Mouse (Mus musculus) c-Kit-positive CD71-positive TER-119-negative erythroid progenitor cells, embryonic 14.5 days (primary cell): ENCODE measurements around the gene Qrfpr.

Experiments used
- DNase-seq: peaks from one replicate; pipeline ENCODE4 v3.0.0-alpha.2; 2013; ENCODE audit warnings: low read depth

Qrfpr gene

DNA sequence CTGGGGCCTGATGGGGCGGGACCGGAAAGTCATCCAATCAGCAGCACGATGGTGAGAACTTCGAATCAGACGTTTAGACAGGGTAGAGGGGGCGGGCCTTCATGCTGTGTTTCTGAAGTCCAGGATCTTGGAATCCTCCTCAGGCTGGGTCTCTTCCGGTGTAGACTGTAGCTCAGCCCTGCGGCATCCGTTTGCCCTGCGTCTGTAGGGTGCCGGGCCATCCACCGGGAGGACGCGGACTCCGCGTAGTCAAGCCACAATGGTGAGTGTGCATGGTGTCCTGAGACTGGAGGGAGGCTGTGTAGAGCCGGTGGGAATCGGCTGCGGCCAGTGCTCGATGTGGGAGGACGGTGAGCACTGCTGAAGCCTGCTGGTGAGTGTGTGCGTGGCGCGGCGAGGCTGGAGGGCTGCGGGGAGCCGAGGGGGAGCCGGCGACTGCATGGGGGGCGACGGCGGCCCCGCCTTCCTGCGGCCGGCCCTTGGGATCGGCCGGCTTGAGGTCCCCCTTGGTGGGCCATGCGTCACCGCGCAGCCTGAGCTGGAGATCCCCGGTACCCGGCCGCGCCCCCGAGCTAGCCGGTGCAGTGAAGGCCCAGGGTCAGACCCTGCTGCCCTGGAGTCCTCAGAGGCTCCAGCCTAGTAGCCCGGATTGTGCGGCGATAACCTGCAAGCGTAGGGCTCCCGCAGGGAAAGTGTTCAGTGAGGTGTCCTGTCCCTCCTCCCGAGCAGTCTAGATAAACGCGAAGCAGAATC, 71.0 kb downstream of the Qrfpr start, which contains the start of gene D3Ertd254e:
Gene D3Ertd254e (plus strand): TSS at position 84 of the 753 bp plus-strand sequence.
- peak; percentile 80 for DNase-seq

DNA sequence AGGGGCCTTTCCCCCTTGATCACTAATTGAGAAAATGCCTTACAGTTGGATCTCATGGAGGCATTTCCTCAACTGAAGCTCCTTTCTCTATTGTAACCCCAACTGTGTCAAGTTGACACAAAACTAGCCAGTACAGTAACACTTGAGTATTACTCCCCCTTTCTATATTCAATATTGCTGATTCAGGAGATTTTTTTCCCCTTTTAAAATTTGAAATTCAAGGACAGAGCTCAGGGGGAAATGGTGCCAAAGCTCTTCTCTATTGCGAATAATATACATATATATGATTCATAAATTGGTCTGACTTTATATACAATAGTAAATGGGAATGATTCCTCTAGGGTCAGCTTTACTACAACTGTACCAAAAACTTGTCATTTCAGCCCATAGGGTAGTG, 71.6 kb downstream of the Qrfpr start:
- DNase-seq: no peak

DNA sequence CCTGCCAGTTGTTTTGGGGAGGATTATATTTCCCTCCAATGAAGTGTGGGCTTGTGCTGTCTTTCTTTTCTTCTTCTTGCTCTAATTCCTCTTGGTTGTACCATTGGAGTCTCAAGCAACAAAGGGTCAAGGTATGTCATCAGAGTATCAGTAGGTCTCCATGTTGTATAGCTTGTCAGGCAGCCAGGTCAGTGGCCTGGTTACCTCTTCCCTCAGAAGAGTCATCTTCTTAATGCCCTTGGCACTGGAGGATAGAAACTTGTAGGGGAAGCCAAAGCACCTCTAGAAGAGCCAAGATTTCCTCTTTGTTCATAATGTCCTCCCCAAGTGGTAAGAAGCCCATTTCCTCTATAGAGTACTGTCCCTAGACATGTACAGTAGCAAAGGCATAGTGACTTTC, 83.1 kb downstream of the Qrfpr start:
- DNase-seq: no peak

DNA sequence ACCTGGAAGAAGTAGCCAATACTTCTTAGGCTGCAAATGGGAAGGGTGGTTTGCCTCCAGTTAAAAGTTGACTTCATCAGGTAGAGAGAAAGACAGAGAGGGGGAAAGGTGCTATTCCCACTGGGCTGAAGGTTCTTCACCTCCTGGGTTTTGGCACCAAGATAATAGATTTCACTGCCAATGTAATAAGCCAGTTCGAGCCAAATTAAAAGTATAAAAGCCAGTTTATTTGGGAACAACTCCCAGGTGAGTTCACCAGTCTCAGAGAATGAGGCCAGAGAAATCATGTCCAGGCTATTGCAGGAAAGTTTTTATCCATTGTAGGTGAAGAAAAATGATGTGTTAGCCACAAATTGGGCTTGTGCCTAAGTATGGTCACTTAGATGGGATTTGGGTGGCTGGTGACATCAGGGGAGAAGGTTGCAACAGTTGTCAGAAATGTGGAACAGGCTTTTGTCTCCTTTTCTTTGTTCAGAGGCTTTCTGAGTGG, 83.9 kb downstream of the Qrfpr start:
- DNase-seq: no peak

DNA sequence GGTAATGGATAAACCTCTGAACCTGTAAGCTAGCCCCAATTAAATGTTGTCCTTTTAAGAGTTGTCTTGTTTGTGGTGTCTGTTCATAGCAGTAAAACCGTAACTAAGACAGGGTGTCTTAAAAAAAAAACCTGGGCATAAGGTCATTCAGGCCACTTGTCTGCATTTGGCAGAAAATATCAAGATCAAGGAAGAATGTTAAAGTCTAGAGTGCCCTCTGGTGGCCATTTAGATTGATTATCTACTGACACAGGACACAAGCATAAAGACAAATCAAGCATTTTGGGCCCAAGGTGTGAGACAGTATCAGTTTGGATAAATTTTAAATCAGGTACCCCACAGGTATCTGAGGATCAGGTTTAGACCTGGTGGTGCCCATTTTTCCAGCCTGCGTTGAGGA, 84.6 kb downstream of the Qrfpr start:
- DNase-seq: peak; percentile 50

DNA sequence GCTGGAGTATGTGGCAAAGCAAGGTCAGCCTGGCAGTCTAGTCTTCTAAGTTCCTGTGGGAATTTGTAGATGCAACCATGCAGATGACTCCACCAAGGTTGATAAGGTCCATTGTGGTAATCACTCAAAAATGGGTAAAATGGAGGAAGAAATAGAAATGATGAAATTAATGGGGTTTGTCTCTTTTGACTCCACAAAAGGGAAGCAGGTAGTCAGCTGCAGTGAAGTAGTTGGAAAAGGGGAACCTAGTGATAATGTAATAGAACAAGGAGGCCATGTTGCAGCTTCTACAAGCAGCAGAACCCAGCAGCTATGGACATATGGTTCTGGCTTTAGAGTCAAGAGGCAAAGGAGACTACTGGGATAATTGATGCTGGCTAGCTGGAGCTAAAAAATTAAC, 86.0 kb downstream of the Qrfpr start:
- DNase-seq: no peak
